Mouse (Mus musculus): ENCODE measurements around the gene Men1.
"Not testable (repeated sequence)": the region's sequence is repeated elsewhere in the genome, so short reads cannot be mapped to it uniquely, and the experiment has no call there.

Men1 gene

GRCm38 (mm10) chr19:6334673-6335457, at the start of gene Men1:
TSS of gene Men1 (plus strand) at chr19:6334979.
- peak; percentile 93 for DNase-seq

- DNase-seq = no peak
Observed at GRCm38 (mm10) chr19:6285226-6285625, 49.6 kb upstream of the Men1 start.

- DNase-seq = no peak
Observed at GRCm38 (mm10) chr19:6285632-6286433, 48.9 kb upstream of the Men1 start.

GRCm38 (mm10) chr19:6286434-6287401, 48.1 kb upstream of the Men1 start:
- DNase-seq = peak in 1 of 2 experiments; percentile 59

- DNase-seq = no peak
Observed at GRCm38 (mm10) chr19:6288236-6288894, 46.4 kb upstream of the Men1 start.

- no peak for DNase-seq
Observed at GRCm38 (mm10) chr19:6289696-6290238, 45.0 kb upstream of the Men1 start.

GRCm38 (mm10) chr19:6290720-6291116, 44.1 kb upstream of the Men1 start:
- DNase-seq = not testable (repeated sequence)

GRCm38 (mm10) chr19:6291117-6291781, 43.5 kb upstream of the Men1 start:
- DNase-seq = peak; percentile 74 to 79

GRCm38 (mm10) chr19:6292262-6292661, 42.5 kb upstream of the Men1 start:
- DNase-seq = no peak

- no peak for DNase-seq
Observed at GRCm38 (mm10) chr19:6294301-6294700, 40.5 kb upstream of the Men1 start.

GRCm38 (mm10) chr19:6296551-6297210, 38.1 kb upstream of the Men1 start:
- DNase-seq = no peak

- no peak for DNase-seq
Observed at GRCm38 (mm10) chr19:6297641-6298040, 37.1 kb upstream of the Men1 start.

GRCm38 (mm10) chr19:6299003-6299402, 35.8 kb upstream of the Men1 start:
- no peak for DNase-seq

GRCm38 (mm10) chr19:6299450-6300267, 35.1 kb upstream of the Men1 start:
- DNase-seq = no peak

GRCm38 (mm10) chr19:6300402-6300841, 34.4 kb upstream of the Men1 start:
- DNase-seq = no peak

GRCm38 (mm10) chr19:6302114-6302513, 32.7 kb upstream of the Men1 start:
- no peak for DNase-seq

GRCm38 (mm10) chr19:6302522-6302921, 32.3 kb upstream of the Men1 start:
- peak; percentile 89 to 91 for DNase-seq

GRCm38 (mm10) chr19:6303831-6304230, 30.9 kb upstream of the Men1 start:
- DNase-seq = peak; percentile 45 to 60

- DNase-seq = peak; percentile 88 to 92
Observed at GRCm38 (mm10) chr19:6304787-6305516, 29.8 kb upstream of the Men1 start.

Measured in cerebellum, postnatal 36 days (tissue).